Mouse (Mus musculus): ENCODE data around the gene Sdk2. TPM values are rescaled to one million over a fixed set of nuclear protein-coding genes. Genes with fewer than 3 reads are reported as not detected.

The Sdk2 gene
- total and polyA plus RNA-seq, 3 experiments = 0.22 TPM; not detected in 2

GRCm38 (mm10) chr11:113762136-113762797 lies 304.6 kb downstream of the Sdk2 start:
- Histone ChIP-seq H3K27me3 (ENCODE audit: insufficient read depth, low read length) (peaks cover under 1% of the 10 kb centered on the region; the same call in 1 of the 2 replicates), H3K36me3 (replicated peaks) (no peaks in the 10 kb centered on the region), H3K4me3 (ENCODE audit: low read depth, low read length) (no peak overlapping the region), H3K9me3 (replicated peaks) (no peaks in the 10 kb centered on the region), H3K4me1 (ENCODE audit: insufficient read depth, low read depth, low read length) (peaks cover 35% of the 10 kb centered on the region)
- ATAC-seq (ENCODE audit: extremely low read depth, insufficient number of reproducible peaks, low FRiP score, poor library complexity, severe bottlenecking) (no peak), DNase-seq (ENCODE audit: low spot score) (no peak)
- TF ChIP-seq TAL1 (conservative IDR thresholded peaks at IDR 0.05; ENCODE audit: low read depth, low read length) (no peak), GATA2 (IDR thresholded peaks at IDR 0.05; ENCODE audit: borderline replicate concordance, low read depth, low read length) (no peak), POLR2AphosphoS5 (IDR thresholded peaks at IDR 0.05; ENCODE audit: insufficient replicate concordance, low read depth, low read length) (no peak), GATA1 (IDR thresholded peaks at IDR 0.05; ENCODE audit: borderline replicate concordance, low read length) (no peak), CTCF (IDR thresholded peaks at IDR 0.05; ENCODE audit: low read depth, low read length) (no peak)

GRCm38 (mm10) chr11:113761646-113762045 lies 305.2 kb downstream of the Sdk2 start:
- no peaks in the 10 kb centered on the region for H3K9me3 ChIP-seq (replicated peaks)
- no peak overlapping the region for H3K4me3 ChIP-seq (ENCODE audit: low read depth, low read length)
- peaks cover 29% of the 10 kb centered on the region for H3K4me1 ChIP-seq (ENCODE audit: insufficient read depth, low read depth, low read length)
- no peaks in the 10 kb centered on the region for H3K27me3 ChIP-seq (ENCODE audit: insufficient read depth, low read length)
- no peak for TF ChIP-seq TAL1 (conservative IDR thresholded peaks at IDR 0.05; ENCODE audit: low read depth, low read length)
- TF ChIP-seq POLR2AphosphoS5 (IDR thresholded peaks at IDR 0.05; ENCODE audit: insufficient replicate concordance, low read depth, low read length) = no peak
- TF ChIP-seq GATA1 (IDR thresholded peaks at IDR 0.05; ENCODE audit: borderline replicate concordance, low read length) = no peak
- no peak for TF ChIP-seq GATA2 (IDR thresholded peaks at IDR 0.05; ENCODE audit: borderline replicate concordance, low read depth, low read length)
- TF ChIP-seq CTCF (IDR thresholded peaks at IDR 0.05; ENCODE audit: low read depth, low read length) = no peak
- no peak for DNase-seq (ENCODE audit: low spot score)
- H3K36me3 ChIP-seq (replicated peaks) = no peaks in the 10 kb centered on the region
- no peak for ATAC-seq (ENCODE audit: extremely low read depth, insufficient number of reproducible peaks, low FRiP score, poor library complexity, severe bottlenecking)

GRCm38 (mm10) chr11:113760476-113760875 lies 306.4 kb downstream of the Sdk2 start:
- DNase-seq (ENCODE audit: low spot score) = no peak
- H3K4me3 ChIP-seq (ENCODE audit: low read depth, low read length) = no peak overlapping the region
- TF ChIP-seq CTCF (IDR thresholded peaks at IDR 0.05; ENCODE audit: low read depth, low read length) (no peak), GATA1 (IDR thresholded peaks at IDR 0.05; ENCODE audit: borderline replicate concordance, low read length) (no peak), TAL1 (conservative IDR thresholded peaks at IDR 0.05; ENCODE audit: low read depth, low read length) (no peak), GATA2 (IDR thresholded peaks at IDR 0.05; ENCODE audit: borderline replicate concordance, low read depth, low read length) (no peak), POLR2AphosphoS5 (IDR thresholded peaks at IDR 0.05; ENCODE audit: insufficient replicate concordance, low read depth, low read length) (no peak)
- no peaks in the 10 kb centered on the region for H3K27me3 ChIP-seq (ENCODE audit: insufficient read depth, low read length)
- H3K36me3 ChIP-seq (replicated peaks) = no peaks in the 10 kb centered on the region
- no peaks in the 10 kb centered on the region for H3K9me3 ChIP-seq (replicated peaks)
- ATAC-seq (ENCODE audit: extremely low read depth, insufficient number of reproducible peaks, low FRiP score, poor library complexity, severe bottlenecking) = no peak
- H3K4me1 ChIP-seq (ENCODE audit: insufficient read depth, low read depth, low read length) = peaks cover 22% of the 10 kb centered on the region

- H3K36me3 ChIP-seq (replicated peaks) = peaks cover 2% of the 10 kb centered on the region
- no peaks in the 10 kb centered on the region for H3K9me3 ChIP-seq (replicated peaks)
- no peak for TF ChIP-seq CTCF (IDR thresholded peaks at IDR 0.05; ENCODE audit: low read depth, low read length)
- no peak for TF ChIP-seq GATA1 (IDR thresholded peaks at IDR 0.05; ENCODE audit: borderline replicate concordance, low read length)
- no peak overlapping the region for H3K4me3 ChIP-seq (ENCODE audit: low read depth, low read length)
- H3K4me1 ChIP-seq (ENCODE audit: insufficient read depth, low read depth, low read length) = peaks cover 13% of the 10 kb centered on the region
- H3K27me3 ChIP-seq (ENCODE audit: insufficient read depth, low read length) = no peaks in the 10 kb centered on the region
- ATAC-seq (ENCODE audit: extremely low read depth, insufficient number of reproducible peaks, low FRiP score, poor library complexity, severe bottlenecking) (no peak), DNase-seq (ENCODE audit: low spot score) (no peak)
Observed at GRCm38 (mm10) chr11:113758851-113759250, 308.0 kb downstream of the Sdk2 start.

- Histone ChIP-seq H3K4me3 (ENCODE audit: low read depth, low read length) (no peak overlapping the region), H3K27me3 (ENCODE audit: insufficient read depth, low read length) (no peaks in the 10 kb centered on the region)
Observed at GRCm38 (mm10) chr11:113756578-113756977, 310.3 kb downstream of the Sdk2 start.

GRCm38 (mm10) chr11:113755878-113756277 lies 311.0 kb downstream of the Sdk2 start:
- ATAC-seq (ENCODE audit: extremely low read depth, insufficient number of reproducible peaks, low FRiP score, poor library complexity, severe bottlenecking) (no peak), DNase-seq (ENCODE audit: low spot score) (no peak)
- no peaks in the 10 kb centered on the region for H3K9me3 ChIP-seq (replicated peaks)
- H3K4me1 ChIP-seq (ENCODE audit: insufficient read depth, low read depth, low read length) = peaks cover 9% of the 10 kb centered on the region
- peaks cover 2% of the 10 kb centered on the region for H3K36me3 ChIP-seq (replicated peaks)
- H3K27me3 ChIP-seq (ENCODE audit: insufficient read depth, low read length) = no peaks in the 10 kb centered on the region
- TF ChIP-seq GATA2 (IDR thresholded peaks at IDR 0.05; ENCODE audit: borderline replicate concordance, low read depth, low read length) (no peak), CTCF (IDR thresholded peaks at IDR 0.05; ENCODE audit: low read depth, low read length) (no peak), GATA1 (IDR thresholded peaks at IDR 0.05; ENCODE audit: borderline replicate concordance, low read length) (no peak), TAL1 (conservative IDR thresholded peaks at IDR 0.05; ENCODE audit: low read depth, low read length) (no peak), POLR2AphosphoS5 (IDR thresholded peaks at IDR 0.05; ENCODE audit: insufficient replicate concordance, low read depth, low read length) (no peak)
- H3K4me3 ChIP-seq (ENCODE audit: low read depth, low read length) = no peak overlapping the region

More at GRCm38 (mm10) chr11:113756578-113756977, 310.3 kb downstream of the Sdk2 start:
- DNase-seq (ENCODE audit: low spot score) (no peak), ATAC-seq (ENCODE audit: extremely low read depth, insufficient number of reproducible peaks, low FRiP score, poor library complexity, severe bottlenecking) (no peak)
- Histone ChIP-seq H3K9me3 (replicated peaks) (no peaks in the 10 kb centered on the region), H3K4me1 (ENCODE audit: insufficient read depth, low read depth, low read length) (peaks cover 9% of the 10 kb centered on the region), H3K36me3 (replicated peaks) (peaks cover 2% of the 10 kb centered on the region)
- TF ChIP-seq CTCF (IDR thresholded peaks at IDR 0.05; ENCODE audit: low read depth, low read length) (no peak), TAL1 (conservative IDR thresholded peaks at IDR 0.05; ENCODE audit: low read depth, low read length) (no peak), POLR2AphosphoS5 (IDR thresholded peaks at IDR 0.05; ENCODE audit: insufficient replicate concordance, low read depth, low read length) (no peak), GATA2 (IDR thresholded peaks at IDR 0.05; ENCODE audit: borderline replicate concordance, low read depth, low read length) (no peak), GATA1 (IDR thresholded peaks at IDR 0.05; ENCODE audit: borderline replicate concordance, low read length) (no peak)

Data from G1E (cell line).